Mouse (Mus musculus): Measurements from ENCODE around the gene Ovgp1.
"Not testable (repeated sequence)": the region's sequence is repeated elsewhere in the genome, so short reads cannot be mapped to it uniquely, and the experiment has no call there.

Ovgp1 gene

GRCm38 (mm10) chr3:105973411-105973810 lies at the start of gene Ovgp1:
Gene Ovgp1, plus strand, starts transcription at chr3:105973711.
- DNase-seq (ENCODE audit: low spot score), result no peak

GRCm38 (mm10) chr3:105924616-105925015 lies 48.9 kb upstream of the Ovgp1 start:
- DNase-seq (ENCODE audit: low spot score), result no peak

DNA sequence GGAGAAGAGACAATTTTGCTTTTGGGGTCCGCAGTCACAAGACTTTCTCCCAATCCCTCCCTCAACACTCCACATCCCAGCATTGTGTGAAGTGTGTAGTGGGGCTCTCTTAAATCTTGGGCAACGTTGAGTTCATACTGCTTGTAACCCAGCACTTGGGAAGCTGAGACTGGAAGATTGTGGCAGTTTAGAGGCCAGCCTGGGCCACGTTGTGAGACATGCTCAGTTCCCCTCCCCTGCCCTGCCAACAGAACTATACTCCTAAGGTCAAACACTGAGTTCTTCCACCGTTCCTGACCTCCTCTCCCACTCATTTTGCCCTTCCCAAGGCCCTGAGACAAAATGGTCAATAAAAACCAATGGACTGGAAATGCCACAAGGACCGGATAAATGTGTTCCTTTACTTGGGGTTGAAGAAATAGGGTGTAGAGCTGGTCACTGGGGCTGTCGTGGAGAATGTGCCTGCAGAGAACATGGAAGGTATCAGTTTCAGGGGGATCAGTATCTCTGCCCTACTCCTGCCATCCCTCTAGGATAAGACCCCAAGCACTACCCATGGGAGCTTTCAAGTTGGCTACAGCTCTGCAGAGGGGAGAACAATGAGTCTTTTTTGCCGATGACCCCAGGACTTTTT lies 45.8 kb upstream of the Ovgp1 start:
- no peak for DNase-seq (ENCODE audit: low spot score)

DNA sequence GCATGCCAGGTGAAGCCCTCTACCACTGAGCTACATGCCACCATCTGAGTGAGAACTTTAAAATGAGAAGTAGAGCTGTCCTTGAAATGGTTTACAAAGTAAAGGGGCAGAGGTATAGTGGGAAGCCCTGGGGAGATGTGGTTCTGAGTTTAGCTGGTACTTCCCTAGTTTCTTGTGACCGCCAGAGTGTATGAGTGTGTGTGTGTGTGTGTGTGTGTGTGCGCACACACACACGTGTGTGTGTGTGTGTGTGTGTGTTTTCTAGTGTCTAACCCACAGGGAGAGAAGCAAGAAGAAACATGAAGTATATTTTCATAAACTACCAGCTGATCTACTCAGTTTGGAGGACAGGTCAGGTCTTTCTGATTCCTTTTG lies 45.3 kb upstream of the Ovgp1 start:
- no peak for DNase-seq (ENCODE audit: low spot score)

- no peak for DNase-seq (ENCODE audit: low spot score)
These were observed 44.7 kb upstream of the Ovgp1 start for GRCm38 (mm10) chr3:105928781-105929180.

- no peak for DNase-seq (ENCODE audit: low spot score)
These were observed 43.7 kb upstream of the Ovgp1 start for GRCm38 (mm10) chr3:105929821-105930220.

DNA sequence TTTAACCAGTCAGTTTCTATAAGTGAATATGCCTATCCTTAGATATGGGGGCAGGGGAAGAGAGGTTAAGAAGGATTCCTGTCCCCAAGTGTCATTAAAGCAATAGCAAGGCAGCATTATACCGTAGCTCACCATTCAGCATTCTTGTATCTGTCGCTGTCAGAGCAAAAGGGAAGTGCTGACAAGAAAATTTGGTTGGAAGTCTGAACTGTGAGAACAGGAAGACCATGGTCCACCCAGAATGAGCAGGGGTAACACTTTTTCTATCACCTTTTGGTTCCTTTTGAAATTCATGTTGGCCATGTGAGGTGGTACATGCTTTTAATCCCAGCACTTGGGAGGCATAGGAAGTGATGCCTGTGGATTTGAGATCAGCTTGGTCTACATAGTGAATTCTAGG lies 42.4 kb upstream of the Ovgp1 start:
- DNase-seq (ENCODE audit: low spot score), result no peak

DNA sequence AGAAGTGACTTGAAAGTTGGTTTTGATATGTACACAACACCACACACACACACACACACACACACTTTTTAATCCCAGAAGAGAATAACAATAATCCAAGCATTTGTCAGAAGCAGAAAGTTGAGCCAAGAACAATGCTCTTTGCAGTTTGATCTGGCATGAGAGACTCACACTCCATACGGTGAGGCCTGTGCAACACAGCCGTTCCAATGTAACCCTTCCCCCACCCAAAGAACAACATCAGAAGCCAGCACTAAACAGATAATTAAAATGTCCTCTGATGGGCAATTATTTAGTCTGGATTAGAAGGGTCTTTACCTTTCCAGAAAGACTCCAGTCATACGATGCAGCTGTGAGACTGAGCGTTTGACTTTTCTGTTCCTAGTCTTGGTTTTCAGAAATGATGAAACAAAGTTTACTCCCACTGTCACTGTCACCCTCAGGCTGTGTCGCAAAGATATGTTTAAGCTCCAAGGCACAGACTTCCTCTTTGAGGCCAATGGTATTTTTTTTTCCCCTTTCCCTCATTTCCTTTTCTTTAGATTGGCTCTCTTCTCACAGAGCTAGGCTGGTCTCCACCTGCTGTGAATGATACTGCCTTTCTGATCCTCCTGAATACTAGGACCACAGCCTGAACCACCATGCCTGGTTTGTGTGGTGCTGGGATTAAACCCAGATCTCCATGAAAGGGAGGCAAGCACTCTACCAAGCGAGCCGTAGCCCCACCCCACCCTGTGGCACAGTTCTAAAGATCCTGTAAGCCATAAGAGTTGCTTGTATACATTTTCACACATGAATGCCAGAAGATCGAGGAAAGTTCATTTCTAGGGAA lies 41.1 kb upstream of the Ovgp1 start, which contains the start of gene I830077J02Rik:
I830077J02Rik (minus strand) TSS at position 425 of the 832 bp plus-strand sequence.
- no peak for DNase-seq (ENCODE audit: low spot score)

DNA sequence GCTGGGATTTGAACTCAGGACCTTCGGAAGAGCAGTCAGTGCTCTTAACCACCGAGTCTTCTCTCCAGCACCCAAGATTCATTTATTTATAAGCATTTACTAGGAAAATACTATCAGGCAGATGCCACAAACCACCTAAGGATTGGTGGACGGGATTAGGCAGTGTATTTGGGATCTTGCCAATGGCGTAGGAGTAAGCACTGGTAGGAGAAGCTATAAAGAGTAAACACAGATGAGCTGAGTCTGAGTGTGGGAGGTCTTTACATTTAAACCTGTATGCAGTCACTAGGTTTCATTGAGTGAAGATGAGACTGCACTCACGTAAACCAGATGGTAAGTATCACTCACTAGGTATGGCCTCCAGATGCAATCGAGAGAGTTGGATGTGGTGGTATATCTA lies 39.6 kb upstream of the Ovgp1 start:
- no peak for DNase-seq (ENCODE audit: low spot score)

- DNase-seq (ENCODE audit: low spot score), result peak; percentile 68
These were observed 38.5 kb upstream of the Ovgp1 start for GRCm38 (mm10) chr3:105935033-105935432.

DNA sequence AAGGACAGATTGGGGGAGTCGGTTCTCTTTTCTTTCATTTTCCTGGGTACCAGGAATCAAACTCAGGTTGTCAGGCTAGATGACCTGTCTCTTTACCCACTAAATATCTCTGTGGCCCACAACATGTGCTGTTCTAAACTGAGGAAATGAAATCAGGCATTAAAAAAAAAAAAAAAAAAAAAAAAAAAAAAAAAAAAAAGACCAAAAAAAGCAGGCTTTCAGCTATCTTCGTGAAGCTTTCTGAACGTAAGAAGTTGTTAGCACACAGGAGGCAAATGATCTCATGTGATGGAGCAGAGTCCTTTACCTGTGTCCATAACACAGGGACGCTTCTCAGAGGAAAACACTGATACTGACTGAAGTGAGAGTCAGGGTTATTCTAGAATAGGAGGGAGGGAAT lies 37.4 kb upstream of the Ovgp1 start:
- no peak for DNase-seq (ENCODE audit: low spot score)

DNA sequence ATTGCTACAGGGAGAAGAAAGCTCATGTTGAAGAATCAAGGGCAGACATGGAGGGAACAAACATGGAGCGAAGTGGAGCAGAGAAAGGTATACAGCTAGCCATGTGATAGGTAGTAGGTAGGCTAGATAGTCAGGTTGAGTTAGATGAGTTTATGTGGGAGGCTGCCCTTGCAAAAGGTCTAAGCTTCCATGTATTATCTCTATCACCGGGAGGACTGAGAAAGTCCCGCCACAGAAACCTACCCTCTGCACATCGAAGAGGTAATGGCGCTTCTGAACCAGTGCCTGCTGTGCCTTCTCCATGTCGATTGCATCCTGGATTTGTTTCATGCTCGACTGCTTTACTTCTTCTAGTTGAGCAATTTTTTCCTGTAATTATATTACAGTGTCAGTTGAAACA lies 22.2 kb upstream of the Ovgp1 start:
- DNase-seq (ENCODE audit: low spot score), result no peak

- DNase-seq (ENCODE audit: low spot score), result no peak
These were observed 16.3 kb upstream of the Ovgp1 start for GRCm38 (mm10) chr3:105957235-105957634.

DNA sequence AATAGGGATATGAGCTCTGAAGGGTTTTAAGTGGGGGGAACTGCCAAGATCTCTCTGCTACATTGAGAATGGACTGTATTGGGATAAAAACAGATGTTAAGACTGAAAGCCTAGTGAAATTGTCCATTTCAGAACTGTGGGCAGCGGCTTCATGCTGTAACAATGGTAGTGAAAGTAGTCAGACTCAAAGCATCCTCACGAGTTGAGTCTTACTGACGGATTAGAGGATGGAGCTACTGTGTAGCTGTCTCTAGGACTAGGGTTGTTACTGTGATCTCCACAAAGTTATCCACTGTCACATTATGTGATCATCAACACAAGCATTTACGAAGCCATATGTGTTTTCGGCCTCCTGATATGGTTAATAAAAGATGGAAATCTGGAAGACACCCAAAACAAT lies 15.3 kb upstream of the Ovgp1 start:
- no peak for DNase-seq (ENCODE audit: low spot score)

DNA sequence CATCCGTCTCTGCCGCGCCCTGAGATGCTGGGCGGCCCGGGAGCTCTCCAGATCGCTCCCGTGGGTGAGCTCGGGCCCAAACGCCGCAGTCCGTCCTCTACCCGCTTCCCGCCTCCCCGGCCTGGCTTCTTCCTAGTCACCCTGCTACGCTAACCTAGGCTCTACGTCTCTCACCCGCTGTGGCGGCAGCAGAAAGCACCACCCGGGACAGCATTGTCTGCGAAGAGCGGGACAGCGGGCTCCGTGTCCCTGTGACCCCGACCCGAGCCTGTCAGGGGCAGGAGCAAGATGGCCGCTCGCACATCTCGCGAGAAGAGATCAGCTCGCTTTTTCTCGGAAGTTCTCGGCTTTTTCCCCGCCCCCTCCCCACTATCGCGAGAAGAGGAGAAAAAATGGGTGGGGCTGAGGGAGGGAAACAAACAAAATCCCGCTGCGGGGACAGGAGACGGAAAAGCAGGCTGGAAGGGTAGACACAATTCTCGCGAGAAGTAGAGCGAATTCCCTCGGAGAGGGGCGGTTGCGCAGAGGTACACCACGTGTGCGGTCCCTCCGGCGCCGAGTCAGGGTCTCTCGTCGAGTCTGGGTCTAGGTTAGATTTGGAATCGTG lies 14.4 kb upstream of the Ovgp1 start, which contains the start of gene Wdr77:
Wdr77 (plus strand) TSS at position 396 of the 607 bp plus-strand sequence.
- DNase-seq (ENCODE audit: low spot score), result peak; percentile 97

DNA sequence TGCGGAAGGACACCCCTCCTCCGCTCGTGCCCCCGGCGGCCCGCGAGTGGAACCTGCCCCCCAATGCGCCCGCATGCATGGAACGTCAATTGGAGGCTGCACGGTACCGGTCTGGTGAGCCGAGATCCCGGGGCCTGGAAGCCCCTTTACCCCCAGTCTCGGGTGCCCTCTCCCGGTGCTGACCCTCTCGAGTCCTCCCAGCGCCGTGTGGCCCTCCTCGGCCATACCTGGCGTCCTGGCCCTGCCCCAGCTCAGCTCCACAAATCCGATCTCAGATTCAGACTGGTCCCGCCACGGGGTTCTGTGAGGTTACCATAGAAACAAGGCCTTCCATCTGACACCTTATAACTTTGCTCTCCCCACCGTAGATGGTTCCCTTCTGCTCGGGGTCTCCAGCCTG lies 13.9 kb upstream of the Ovgp1 start:
- DNase-seq (ENCODE audit: low spot score), result no peak

GRCm38 (mm10) chr3:105959999-105960398 lies 13.5 kb upstream of the Ovgp1 start, which contains the start of gene Atp5f1:
Gene Atp5f1, minus strand, starts transcription at chr3:105960099.
- no peak for DNase-seq (ENCODE audit: low spot score)

- no peak for DNase-seq (ENCODE audit: low spot score)
These were observed 12.8 kb upstream of the Ovgp1 start for GRCm38 (mm10) chr3:105960700-105961099.

- no peak for DNase-seq (ENCODE audit: low spot score)
These were observed 1.6 kb upstream of the Ovgp1 start for GRCm38 (mm10) chr3:105971831-105972446.

GRCm38 (mm10) chr3:105974174-105974573 lies 663 bp downstream of the Ovgp1 start:
- no peak for DNase-seq (ENCODE audit: low spot score)

- DNase-seq (ENCODE audit: low spot score), result not testable (repeated sequence)
These were observed 16.1 kb downstream of the Ovgp1 start for GRCm38 (mm10) chr3:105989611-105990010.

- peak; percentile 69 for DNase-seq (ENCODE audit: low spot score)
These were observed 18.3 kb downstream of the Ovgp1 start for GRCm38 (mm10) chr3:105991653-105992283.
